Mouse (Mus musculus): ENCODE data around the gene Nfic. TPM values are rescaled to one million over a fixed set of nuclear protein-coding genes. Genes with fewer than 3 reads are reported as not detected.

Nfic gene
- polyA plus RNA-seq, 1 experiment from 2014 or later: 106 TPM

DNA sequence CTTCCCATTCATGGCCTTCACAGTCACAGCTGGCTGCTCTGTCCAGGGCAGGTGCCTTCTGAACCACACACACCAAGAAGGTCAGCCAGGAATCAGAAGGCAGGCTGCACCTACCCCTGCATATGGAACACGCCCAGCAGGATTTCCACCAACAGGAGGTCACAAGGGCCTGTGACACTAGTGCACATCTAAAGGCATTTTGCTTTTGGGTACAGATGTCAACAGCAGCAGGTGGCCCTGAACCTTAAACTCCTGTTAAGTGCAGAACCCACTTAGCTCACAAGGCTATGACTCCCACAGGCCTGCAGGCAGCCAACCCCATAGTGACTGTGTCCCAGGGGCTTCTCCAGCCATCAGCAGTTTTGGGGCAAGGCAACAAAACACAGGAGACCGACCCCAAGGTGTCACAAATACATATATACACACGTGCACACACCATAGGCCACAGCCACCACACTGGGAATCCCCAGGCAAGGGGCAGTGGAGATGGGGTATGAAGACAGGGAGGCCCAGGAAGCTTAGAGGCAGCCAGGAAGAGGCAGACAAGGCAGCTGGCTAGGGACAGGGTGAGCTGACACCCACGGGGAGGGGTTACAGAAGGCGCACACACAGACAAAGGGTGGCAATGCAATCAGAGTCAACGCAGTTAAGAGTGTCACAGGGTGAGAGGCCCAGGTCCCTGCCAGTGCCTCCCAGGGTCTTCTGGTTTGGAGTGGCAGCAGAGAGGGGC, 88.8 kb downstream of the Nfic start:
- 65% methylated on average over 6 of the region's 6 CpGs for WGBS
- H3K4me2 ChIP-seq (ENCODE audit: low read depth, low read length): no peak overlapping the region
- H3K9me3 ChIP-seq (ENCODE audit: control insufficient read depth, low read length): no peaks in the 10 kb centered on the region
- no peak overlapping the region for H3K4me3 ChIP-seq (ENCODE audit: low read length)
- ATAC-seq (ENCODE audit: low read depth): no peak
- H3K27me3 ChIP-seq (ENCODE audit: control insufficient read depth, insufficient read depth, low read depth, low read length): peaks cover 6% of the 10 kb centered on the region
- H3K27ac ChIP-seq (ENCODE audit: low read length): no peak overlapping the region
- H3K36me3 ChIP-seq (ENCODE audit: control insufficient read depth, insufficient read depth, low read length): peaks cover 44% of the 10 kb centered on the region
- peaks cover 38% of the 10 kb centered on the region for H3K4me1 ChIP-seq (replicated peaks; ENCODE audit: control insufficient read depth, insufficient read depth, low read length)
- H3K9ac ChIP-seq (ENCODE audit: low read length): no peak overlapping the region

- Histone ChIP-seq H3K27ac (ENCODE audit: low read length) (peak within 1 kb of the TSS; percentile 37; the same call in 1 of the 2 replicates), H3K27me3 (ENCODE audit: control insufficient read depth, insufficient read depth, low read depth, low read length) (peaks cover 6% of the 10 kb centered on the region), H3K36me3 (ENCODE audit: control insufficient read depth, insufficient read depth, low read length) (peaks cover 41% of the 10 kb centered on the region), H3K9ac (ENCODE audit: low read length) (peak within 1 kb of the TSS; percentile 64), H3K4me3 (ENCODE audit: low read length) (peak within 1 kb of the TSS; percentile 34), H3K4me1 (replicated peaks; ENCODE audit: control insufficient read depth, insufficient read depth, low read length) (peaks cover 44% of the 10 kb centered on the region), H3K4me2 (ENCODE audit: low read depth, low read length) (peak within 1 kb of the TSS; percentile 60), H3K9me3 (ENCODE audit: control insufficient read depth, low read length) (no peaks in the 10 kb centered on the region)
- peak; percentile 11; the same call in 1 of the 2 replicates for ATAC-seq (ENCODE audit: low read depth)
- WGBS: 28% methylated on average over 12 of the region's 12 CpGs
Observed at GRCm38 (mm10) chr10:81365672-81366476, 89.6 kb downstream of the Nfic start, which contains the start of gene 4930404N11Rik. Gene 4930404N11Rik, minus strand, starts transcription at chr10:81365816.

DNA sequence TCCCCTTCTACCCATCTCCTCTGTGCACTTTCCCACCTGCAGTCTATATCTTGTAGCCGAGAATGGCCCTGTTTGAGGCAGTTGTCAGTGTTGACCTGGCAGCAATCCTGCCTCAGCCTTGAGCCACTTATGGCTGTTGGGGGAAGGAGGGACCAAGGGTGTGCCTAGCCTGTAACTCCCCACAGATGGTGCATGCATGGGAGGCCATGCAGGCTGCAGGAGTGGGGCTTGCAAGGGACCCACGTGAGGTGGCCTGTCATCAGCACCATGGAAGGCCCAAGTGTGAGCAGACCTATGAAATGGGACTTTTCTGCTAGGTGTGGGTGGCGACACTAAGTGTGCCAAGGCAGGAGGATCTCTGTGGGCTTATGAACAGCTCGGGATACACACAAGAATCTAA, 90.4 kb downstream of the Nfic start:
- Histone ChIP-seq H3K27ac (ENCODE audit: low read length) (peak overlapping the region; percentile 37; the same call in 1 of the 2 replicates), H3K4me2 (ENCODE audit: low read depth, low read length) (peak overlapping the region; percentile 60; the same call in 1 of the 2 replicates), H3K4me1 (replicated peaks; ENCODE audit: control insufficient read depth, insufficient read depth, low read length) (peaks cover 45% of the 10 kb centered on the region), H3K36me3 (ENCODE audit: control insufficient read depth, insufficient read depth, low read length) (peaks cover 33% of the 10 kb centered on the region), H3K4me3 (ENCODE audit: low read length) (no peak overlapping the region), H3K9me3 (ENCODE audit: control insufficient read depth, low read length) (no peaks in the 10 kb centered on the region), H3K9ac (ENCODE audit: low read length) (no peak overlapping the region), H3K27me3 (ENCODE audit: control insufficient read depth, insufficient read depth, low read depth, low read length) (peaks cover 6% of the 10 kb centered on the region)
- 28% methylated on average over 4 of the region's 4 CpGs for WGBS
- 0 out of 2 replicates have a peak, but pooled peaks have one; percentile 3 for ATAC-seq (ENCODE audit: low read depth)

DNA sequence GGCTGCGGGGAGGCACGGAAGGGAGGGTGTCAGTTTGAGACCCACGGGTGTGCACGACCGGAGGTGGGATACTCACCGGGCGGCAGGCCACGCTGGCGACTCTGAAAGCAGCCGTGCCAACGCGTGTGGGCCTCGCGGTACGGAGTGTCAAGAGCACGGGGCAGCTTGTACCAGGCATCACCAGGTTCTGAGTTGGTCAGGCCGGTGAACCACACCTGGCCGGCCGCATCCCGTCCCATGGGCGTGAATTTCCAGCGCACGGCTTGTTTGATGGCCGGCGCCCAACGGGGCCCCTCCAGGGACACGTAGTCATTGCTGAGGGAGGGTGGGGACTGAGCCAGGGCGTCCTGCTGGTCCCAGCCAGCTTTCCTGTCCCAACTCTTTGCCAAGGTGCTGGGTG, 90.8 kb downstream of the Nfic start:
- 9% methylated on average over 28 of the region's 28 CpGs for WGBS
- H3K27me3 ChIP-seq (ENCODE audit: control insufficient read depth, insufficient read depth, low read depth, low read length): peaks cover 6% of the 10 kb centered on the region
- peak overlapping the region; percentile 34 for H3K4me3 ChIP-seq (ENCODE audit: low read length)
- peaks cover 29% of the 10 kb centered on the region for H3K36me3 ChIP-seq (ENCODE audit: control insufficient read depth, insufficient read depth, low read length)
- H3K4me1 ChIP-seq (replicated peaks; ENCODE audit: control insufficient read depth, insufficient read depth, low read length): peaks cover 45% of the 10 kb centered on the region
- H3K9me3 ChIP-seq (ENCODE audit: control insufficient read depth, low read length): no peaks in the 10 kb centered on the region
- peak; percentile 1; the same call in 1 of the 2 replicates for ATAC-seq (ENCODE audit: low read depth)
- H3K27ac ChIP-seq (ENCODE audit: low read length): peak overlapping the region; percentile 37; the same call in 1 of the 2 replicates
- peak overlapping the region; percentile 64 for H3K9ac ChIP-seq (ENCODE audit: low read length)
- H3K4me2 ChIP-seq (ENCODE audit: low read depth, low read length): peak overlapping the region; percentile 60

- ATAC-seq (ENCODE audit: low read depth): 0 out of 2 replicates have a peak, but pooled peaks have one; percentile 6
- Histone ChIP-seq H3K27ac (ENCODE audit: low read length) (peak overlapping the region; percentile 90), H3K4me2 (ENCODE audit: low read depth, low read length) (peak overlapping the region; percentile 60), H3K4me3 (ENCODE audit: low read length) (peak overlapping the region; percentile 34), H3K27me3 (ENCODE audit: control insufficient read depth, insufficient read depth, low read depth, low read length) (peaks cover 6% of the 10 kb centered on the region), H3K4me1 (replicated peaks; ENCODE audit: control insufficient read depth, insufficient read depth, low read length) (peaks cover 53% of the 10 kb centered on the region), H3K9me3 (ENCODE audit: control insufficient read depth, low read length) (no peaks in the 10 kb centered on the region), H3K9ac (ENCODE audit: low read length) (peak overlapping the region; percentile 64), H3K36me3 (ENCODE audit: control insufficient read depth, insufficient read depth, low read length) (peaks cover 20% of the 10 kb centered on the region)
- WGBS: 11% methylated on average over 54 of the region's 54 CpGs
Observed at GRCm38 (mm10) chr10:81363436-81364346, 91.7 kb downstream of the Nfic start.

DNA sequence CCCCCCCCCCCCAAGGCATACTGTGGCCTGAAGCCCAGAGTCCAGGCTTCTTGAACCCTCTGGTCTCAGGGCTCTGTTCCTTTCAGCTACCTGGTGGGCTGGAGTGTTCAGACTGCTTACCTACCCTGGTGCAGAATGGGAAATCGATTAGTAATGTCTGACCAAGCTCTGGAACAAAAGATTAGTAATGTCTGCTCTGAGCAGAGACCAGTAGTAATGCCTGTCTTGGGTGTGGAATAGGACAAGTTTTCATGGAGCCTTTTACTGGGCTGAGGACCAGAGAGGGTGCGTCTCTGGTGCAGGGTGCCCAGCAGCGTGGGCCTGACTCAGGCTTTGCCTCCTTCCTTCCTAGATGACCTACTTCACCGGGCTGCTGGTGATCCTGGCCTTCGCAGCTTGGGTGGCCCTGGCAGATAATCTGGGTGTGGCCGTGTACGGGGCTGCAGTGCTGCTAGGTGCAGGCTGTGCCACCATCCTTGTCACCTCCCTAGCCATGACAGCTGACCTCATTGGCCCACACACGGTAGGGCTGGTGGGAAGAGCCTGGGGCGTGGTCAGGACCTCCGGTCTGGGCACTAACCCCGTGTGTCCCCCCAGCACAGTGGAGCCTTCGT, 93.0 kb downstream of the Nfic start:
- peak overlapping the region; percentile 90 for H3K27ac ChIP-seq (ENCODE audit: low read length)
- peaks cover 6% of the 10 kb centered on the region for H3K27me3 ChIP-seq (ENCODE audit: control insufficient read depth, insufficient read depth, low read depth, low read length)
- H3K4me3 ChIP-seq (ENCODE audit: low read length): no peak overlapping the region
- H3K4me2 ChIP-seq (ENCODE audit: low read depth, low read length): peak overlapping the region; percentile 60
- peak overlapping the region; percentile 49 for H3K9ac ChIP-seq (ENCODE audit: low read length)
- H3K9me3 ChIP-seq (ENCODE audit: control insufficient read depth, low read length): no peaks in the 10 kb centered on the region
- peaks cover 8% of the 10 kb centered on the region for H3K36me3 ChIP-seq (ENCODE audit: control insufficient read depth, insufficient read depth, low read length)
- peak; percentile 8 for ATAC-seq (ENCODE audit: low read depth)
- WGBS: 51% methylated on average over 12 of the region's 12 CpGs
- peaks cover 62% of the 10 kb centered on the region for H3K4me1 ChIP-seq (replicated peaks; ENCODE audit: control insufficient read depth, insufficient read depth, low read length)

GRCm38 (mm10) chr10:81360721-81361120, 94.7 kb downstream of the Nfic start:
- Histone ChIP-seq H3K36me3 (ENCODE audit: control insufficient read depth, insufficient read depth, low read length) (no peaks in the 10 kb centered on the region), H3K4me3 (ENCODE audit: low read length) (no peak overlapping the region), H3K4me2 (ENCODE audit: low read depth, low read length) (no peak overlapping the region), H3K9me3 (ENCODE audit: control insufficient read depth, low read length) (no peaks in the 10 kb centered on the region), H3K27ac (ENCODE audit: low read length) (peak overlapping the region; percentile 67), H3K27me3 (ENCODE audit: control insufficient read depth, insufficient read depth, low read depth, low read length) (peaks cover 6% of the 10 kb centered on the region), H3K9ac (ENCODE audit: low read length) (peak overlapping the region; percentile 49), H3K4me1 (replicated peaks; ENCODE audit: control insufficient read depth, insufficient read depth, low read length) (peaks cover 58% of the 10 kb centered on the region)
- ATAC-seq (ENCODE audit: low read depth): no peak
- 58% methylated on average over 8 of the region's 8 CpGs for WGBS

GRCm38 (mm10) chr10:81358841-81359240, 96.6 kb downstream of the Nfic start:
- Histone ChIP-seq H3K27me3 (ENCODE audit: control insufficient read depth, insufficient read depth, low read depth, low read length) (peaks cover 5% of the 10 kb centered on the region; the same call in 1 of the 2 replicates), H3K4me1 (replicated peaks; ENCODE audit: control insufficient read depth, insufficient read depth, low read length) (peaks cover 40% of the 10 kb centered on the region), H3K9me3 (ENCODE audit: control insufficient read depth, low read length) (no peaks in the 10 kb centered on the region), H3K4me2 (ENCODE audit: low read depth, low read length) (peak overlapping the region; percentile 99), H3K36me3 (ENCODE audit: control insufficient read depth, insufficient read depth, low read length) (no peaks in the 10 kb centered on the region), H3K27ac (ENCODE audit: low read length) (peak overlapping the region; percentile 1; the same call in 1 of the 2 replicates), H3K4me3 (ENCODE audit: low read length) (peak overlapping the region; percentile 84), H3K9ac (ENCODE audit: low read length) (peak overlapping the region; percentile 27; the same call in 1 of the 2 replicates)
- WGBS: 59% methylated on average over 1 of the region's 1 CpGs
- no peak for ATAC-seq (ENCODE audit: low read depth)
